Mouse (Mus musculus): Measurements from ENCODE around the gene Golph3.

Golph3 gene

DNA sequence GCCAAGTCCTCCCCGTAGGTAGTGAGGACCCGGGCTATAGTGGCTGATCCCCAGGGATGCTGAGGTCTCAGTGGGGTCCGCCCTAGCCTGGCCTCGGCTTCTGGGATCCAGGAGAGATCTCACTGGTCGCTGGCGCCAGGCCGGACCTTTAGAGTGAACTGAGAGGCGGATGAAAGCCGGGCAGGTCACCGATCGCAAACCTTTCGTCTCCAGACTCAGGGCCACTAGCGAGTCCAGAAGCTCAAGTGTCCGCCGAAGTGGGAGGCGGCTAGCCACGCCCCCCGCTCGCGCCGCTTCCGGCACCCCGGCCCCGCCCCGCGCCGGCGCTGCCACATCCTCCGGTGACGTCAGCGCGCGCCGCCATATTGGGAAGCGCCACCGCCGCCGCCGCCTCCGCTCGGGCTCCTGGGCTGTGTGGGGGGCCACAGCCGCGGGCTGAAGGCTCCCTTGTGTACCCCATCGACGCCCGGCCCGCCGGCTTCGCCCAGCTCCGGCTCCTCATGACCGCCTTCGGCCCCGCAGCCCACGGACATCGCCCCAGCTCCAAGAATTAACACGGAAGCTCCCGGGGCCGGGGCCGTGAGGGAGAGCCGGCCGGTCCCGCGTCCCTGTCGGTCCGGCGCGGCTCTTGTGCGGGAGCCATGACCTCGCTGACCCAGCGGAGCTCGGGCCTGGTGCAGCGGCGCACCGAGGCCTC lies at the start of gene Golph3:
Golph3 (plus strand) TSS at position 360 of the 697 bp plus-strand sequence.
- DNase-seq: peak; percentile 97

DNA sequence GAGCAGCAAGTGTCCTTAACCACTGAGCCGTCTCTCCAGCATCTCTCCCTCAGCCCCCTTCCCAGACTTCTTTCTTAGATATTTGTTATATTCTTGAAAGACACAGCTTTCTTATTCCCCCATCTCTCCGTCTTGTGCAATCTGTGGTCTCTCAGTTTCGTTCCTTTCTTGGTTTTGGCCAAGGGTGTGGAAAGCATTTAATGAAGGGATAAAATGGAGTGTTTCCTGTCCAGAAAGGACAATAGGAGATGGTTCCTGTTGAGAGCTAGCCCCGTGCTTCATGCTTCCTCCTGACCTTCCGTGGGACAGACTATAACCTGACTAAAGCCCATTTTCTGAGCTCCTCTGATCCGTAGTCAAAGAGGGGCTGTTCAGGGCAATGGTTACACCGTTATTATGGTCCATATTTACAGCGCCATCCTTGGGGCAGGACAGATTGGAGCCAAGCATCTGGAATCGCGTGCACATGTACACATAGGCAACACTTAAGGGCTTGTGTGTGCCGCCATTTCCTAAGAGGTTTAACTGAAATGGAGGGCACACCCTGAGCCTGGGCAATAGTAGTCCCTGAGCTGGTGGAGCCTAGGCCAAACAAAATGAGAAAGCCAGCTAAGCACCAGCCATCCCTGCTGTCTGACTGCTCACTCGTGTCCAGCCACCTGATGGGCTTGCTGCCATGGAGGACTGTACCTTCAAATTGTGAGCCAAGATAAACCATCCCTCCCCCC lies 47.8 kb upstream of the Golph3 start:
- no peak for DNase-seq

GRCm38 (mm10) chr15:12274053-12274769 lies 47.0 kb upstream of the Golph3 start:
- no peak for DNase-seq

DNA sequence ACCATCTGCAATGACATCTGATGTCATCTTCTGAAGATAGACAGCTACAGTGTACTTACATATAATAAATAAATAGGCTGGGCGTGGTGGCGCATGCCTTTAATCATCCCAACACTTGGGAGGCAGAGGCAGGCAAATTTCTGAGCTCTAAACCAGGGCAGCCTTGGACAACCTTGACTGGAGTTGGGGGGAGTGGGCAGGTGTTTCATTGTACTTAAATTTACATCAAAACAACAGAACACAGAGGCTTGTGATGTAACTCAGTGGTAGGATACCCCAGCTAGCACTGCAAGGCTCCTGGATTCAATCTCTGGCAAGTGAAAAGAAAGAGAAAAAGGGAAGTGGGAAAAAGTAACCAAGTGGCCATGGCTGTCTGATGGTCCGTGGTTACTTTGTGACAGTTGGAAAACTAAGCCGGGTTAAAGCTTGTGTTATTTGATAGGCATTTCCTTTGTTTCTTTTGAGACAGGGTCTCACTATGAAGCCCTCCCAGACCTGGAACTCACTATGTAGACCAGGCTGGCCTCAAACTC lies 46.1 kb upstream of the Golph3 start:
- DNase-seq: no peak

GRCm38 (mm10) chr15:12279816-12280215 lies 41.4 kb upstream of the Golph3 start:
- no peak for DNase-seq

DNA sequence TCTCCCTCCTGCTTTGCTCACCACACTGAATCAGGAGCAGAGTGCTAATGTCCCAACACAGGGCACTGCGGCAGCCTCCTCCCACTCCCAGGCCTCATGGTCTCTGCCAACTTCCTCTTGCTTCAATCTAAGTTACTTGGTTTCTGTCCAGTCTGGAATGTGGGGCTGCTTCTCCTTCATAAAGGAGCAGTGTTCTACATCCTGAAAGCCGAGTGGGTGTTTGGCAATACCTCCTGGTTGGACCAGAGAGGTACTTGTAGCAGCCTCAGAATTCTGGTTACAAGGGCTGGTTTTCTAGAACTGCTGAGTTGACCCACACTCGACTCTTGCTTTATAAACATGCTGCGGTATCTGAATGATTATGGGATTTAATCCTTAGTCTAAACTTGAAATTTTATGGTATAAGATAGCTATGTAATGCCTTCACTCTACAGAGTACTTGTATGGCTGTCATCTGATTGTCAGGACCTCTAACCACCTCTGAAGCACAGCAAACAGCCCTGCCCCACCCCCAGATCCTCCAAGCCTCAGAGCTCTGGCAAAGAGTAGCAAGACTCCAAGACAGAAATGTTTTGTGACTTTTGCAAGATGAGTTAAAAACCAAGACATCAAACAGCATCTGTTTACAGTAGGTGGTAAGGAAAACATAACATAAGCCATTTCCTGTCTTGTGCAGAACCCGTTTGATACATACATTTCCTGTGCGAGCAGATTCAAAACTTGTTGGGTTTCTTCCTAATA lies 36.3 kb upstream of the Golph3 start:
- no peak for DNase-seq

- DNase-seq: no peak
These were observed 35.8 kb upstream of the Golph3 start for GRCm38 (mm10) chr15:12285535-12285809.

- DNase-seq: no peak
These were observed 30.9 kb upstream of the Golph3 start for GRCm38 (mm10) chr15:12290330-12290729.

DNA sequence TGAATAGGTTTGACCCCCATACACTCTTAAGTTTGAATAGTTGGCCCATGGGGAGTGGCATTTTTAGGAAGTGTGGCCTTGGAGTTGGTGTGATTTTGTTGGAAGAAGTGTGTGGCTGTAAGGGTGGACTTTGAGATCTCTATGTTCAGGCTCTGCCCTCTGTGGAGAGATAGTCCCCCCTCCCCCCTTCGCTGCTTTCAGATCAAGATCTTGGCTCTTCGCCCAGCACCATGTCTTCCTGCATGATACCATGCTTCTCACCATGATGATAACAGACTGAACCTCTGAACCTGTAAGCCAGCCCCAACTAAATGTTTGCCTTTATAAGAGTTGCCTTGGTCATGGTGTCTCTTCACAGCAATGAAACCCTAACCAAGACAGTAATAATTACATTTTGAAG lies 29.5 kb upstream of the Golph3 start:
- DNase-seq: no peak

DNA sequence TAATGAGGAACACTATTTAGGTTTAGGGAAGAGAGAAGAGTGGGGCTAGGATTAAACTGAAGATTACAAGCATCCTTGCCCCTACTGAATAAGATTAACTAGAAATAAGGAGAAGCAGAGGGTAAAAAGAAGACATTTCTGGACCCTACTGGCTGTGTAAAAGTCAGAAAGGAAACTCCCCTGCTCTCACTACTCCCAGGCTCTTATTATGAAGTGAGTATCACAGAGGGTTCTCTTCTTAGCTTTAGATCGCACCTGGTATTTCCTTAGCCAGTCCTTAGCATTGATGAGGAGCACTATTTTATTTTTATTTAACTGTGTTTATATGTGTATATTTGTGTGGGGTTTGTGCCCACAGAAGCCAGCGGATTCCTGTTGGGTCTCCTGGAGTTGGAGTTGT lies 25.0 kb upstream of the Golph3 start:
- no peak for DNase-seq

DNA sequence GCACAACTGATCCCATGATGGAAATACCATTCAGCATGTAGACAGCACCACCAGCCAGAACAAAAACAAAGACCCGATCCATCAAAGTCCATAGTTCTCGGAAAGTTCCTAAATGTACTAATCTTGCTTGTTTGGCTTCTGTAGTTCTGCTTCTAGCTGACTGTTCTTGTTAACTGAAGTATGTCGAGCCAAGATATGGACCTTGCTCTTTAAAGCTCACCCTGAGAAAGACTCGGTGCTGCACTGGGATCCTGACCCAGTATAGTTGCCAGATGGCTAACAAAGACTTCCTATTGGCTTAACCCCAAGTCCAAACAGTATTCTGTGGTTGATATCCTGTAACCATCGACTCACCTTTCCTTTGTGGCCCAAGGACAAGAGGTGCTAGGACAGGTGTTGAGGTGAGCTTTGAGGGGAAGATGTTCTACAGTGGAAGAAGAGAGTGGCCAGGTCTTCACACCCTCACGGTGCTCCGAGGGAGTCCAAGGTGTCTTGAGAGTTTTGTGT lies 23.0 kb upstream of the Golph3 start:
- DNase-seq: peak; percentile 8

DNA sequence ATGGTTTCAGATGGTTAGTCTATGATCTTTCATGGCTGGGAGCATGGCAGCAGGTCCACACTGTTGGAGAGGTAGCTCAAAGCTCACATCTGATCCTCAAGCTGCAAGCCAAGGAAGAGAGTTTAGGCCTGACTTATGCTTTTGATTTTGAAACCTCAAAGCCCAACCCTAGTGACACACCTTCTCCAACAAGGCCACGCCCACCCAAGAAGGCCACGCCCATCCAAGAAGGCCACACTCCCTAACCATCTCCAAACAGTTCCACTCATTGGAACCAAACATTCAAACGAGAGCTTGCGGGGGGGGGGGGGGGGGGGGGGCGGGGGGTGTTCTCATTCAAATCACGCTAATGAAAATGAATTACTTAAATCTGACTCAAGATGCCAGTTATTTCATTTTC lies 19.5 kb upstream of the Golph3 start:
- DNase-seq: no peak

DNA sequence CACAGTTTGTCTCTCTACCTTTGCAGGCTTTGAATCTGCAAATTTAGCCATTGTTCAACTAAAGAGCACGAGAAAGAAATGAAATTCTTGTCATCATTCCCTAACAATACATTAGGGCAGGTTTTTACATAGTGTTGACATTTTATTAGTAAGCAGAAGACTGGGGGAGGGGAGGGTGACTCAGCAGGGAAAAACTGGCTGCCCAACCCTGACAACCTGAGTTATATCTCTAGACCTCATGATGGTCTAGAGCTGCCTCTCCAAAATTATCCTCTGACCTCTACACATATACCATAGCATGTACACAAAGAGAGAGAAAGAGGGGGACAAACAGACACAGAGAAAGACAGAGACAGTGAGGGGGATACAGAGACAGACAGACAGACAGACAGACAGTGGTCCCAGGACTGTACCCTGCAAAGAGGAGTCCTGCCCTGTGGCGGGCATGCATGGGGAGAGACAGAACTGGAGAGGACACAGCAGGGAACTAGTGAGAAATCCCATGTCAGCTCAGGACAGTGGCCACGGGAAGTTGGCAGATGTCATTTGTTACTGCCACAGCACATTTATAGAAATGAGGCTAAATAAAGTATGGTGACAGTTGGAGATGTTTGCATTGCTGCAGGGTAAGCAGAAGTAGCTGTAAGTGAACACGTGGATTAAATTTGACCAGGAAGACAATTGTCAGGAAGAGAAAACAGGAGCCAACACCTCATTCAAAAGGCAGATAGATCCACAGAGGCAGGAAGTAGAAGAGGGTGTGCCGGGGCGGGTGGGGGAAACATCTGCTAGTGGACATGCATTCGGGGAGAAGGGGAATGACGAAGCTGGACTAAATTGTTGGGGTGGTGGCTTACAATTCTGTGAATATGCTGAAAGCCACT lies 14.8 kb upstream of the Golph3 start:
- DNase-seq: no peak

GRCm38 (mm10) chr15:12307114-12307513 lies 14.1 kb upstream of the Golph3 start:
- DNase-seq: no peak

- DNase-seq: no peak
These were observed 12.7 kb upstream of the Golph3 start for GRCm38 (mm10) chr15:12308539-12308938.

- no peak for DNase-seq
These were observed 10.6 kb upstream of the Golph3 start for GRCm38 (mm10) chr15:12310676-12311075.

GRCm38 (mm10) chr15:12311465-12311864 lies 9.8 kb upstream of the Golph3 start:
- no peak for DNase-seq

GRCm38 (mm10) chr15:12313255-12313654 lies 8.0 kb upstream of the Golph3 start:
- no peak for DNase-seq

- DNase-seq: no peak
These were observed 6.7 kb upstream of the Golph3 start for GRCm38 (mm10) chr15:12314584-12314983.

GRCm38 (mm10) chr15:12315996-12316395 lies 5.3 kb upstream of the Golph3 start:
- DNase-seq: no peak

- no peak for DNase-seq
These were observed 4.0 kb upstream of the Golph3 start for GRCm38 (mm10) chr15:12317290-12317689.

DNA sequence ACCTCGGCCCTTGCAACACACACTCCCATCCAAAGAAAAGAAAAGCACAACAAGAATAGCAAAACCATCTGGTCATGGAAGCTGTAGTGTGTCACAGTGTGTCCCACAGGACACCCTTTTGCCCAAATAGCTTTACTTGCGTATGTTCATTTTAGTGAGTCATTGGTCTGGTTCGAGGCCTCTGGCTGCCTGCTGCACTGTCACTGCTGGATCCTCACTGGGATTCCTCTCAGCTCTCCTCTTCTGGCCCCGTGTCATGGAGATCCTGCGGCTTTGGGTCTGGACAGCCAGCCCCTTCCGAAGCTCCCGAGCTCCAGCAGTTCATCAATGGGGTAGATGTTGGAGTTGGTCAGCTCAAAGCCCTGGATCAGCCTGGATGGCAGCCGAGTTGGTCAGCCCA lies 2.8 kb upstream of the Golph3 start:
- no peak for DNase-seq
